Mouse (Mus musculus): Measurements from ENCODE around the gene Rbp1. TPM values are rescaled to one million over a fixed set of nuclear protein-coding genes. Genes with fewer than 3 reads are reported as not detected.

The Rbp1 gene
- polyA plus RNA-seq, 1 experiment from 2014 or later = 11.3 TPM

DNA sequence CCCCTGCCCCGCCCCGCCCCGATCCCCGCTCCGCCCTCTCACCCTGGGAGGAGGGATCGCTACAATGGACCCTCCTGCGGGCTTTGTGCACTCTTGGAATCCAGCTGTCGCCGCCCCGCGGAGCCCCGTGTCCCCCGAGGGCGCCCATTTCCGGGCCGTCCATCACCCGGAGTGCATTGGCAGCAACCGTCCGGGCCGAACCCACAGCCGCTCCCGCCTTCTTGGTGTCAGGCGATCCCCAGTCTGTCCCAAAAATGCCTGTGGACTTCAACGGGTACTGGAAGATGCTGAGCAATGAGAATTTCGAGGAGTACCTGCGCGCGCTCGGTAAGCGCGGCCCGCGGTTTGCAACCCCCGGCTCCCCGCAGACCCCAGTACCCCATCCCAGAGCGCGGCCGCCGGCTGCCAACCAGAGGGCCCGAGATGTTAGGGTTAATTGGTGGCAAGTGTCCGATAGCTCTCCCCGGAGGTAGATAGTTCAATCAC is 2.0 kb downstream of the Rbp1 start:
- peak; percentile 6 for DNase-seq (ENCODE audit: low spot score)

DNA sequence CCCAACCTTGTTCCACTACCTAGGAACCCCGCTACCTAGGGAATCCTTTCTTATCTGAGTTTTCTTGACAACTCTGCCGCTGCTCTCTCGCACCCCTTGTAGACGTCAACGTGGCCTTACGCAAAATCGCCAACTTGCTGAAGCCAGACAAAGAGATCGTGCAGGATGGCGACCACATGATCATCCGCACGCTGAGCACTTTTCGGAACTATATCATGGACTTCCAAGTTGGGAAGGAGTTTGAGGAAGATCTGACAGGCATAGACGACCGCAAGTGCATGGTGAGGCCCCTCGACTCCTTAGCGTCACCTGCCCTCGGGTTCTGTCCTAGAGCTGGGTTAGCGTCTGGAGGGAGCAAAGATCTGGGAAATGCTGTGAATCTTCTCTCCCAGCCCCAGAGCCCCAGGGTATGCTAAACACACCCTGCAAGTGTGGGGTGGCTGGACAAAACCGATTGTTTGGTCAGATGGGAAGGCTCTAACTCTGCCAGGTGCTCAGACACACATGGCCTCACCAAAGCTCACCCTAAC is 2.7 kb downstream of the Rbp1 start:
- no peak for DNase-seq (ENCODE audit: low spot score)

DNA sequence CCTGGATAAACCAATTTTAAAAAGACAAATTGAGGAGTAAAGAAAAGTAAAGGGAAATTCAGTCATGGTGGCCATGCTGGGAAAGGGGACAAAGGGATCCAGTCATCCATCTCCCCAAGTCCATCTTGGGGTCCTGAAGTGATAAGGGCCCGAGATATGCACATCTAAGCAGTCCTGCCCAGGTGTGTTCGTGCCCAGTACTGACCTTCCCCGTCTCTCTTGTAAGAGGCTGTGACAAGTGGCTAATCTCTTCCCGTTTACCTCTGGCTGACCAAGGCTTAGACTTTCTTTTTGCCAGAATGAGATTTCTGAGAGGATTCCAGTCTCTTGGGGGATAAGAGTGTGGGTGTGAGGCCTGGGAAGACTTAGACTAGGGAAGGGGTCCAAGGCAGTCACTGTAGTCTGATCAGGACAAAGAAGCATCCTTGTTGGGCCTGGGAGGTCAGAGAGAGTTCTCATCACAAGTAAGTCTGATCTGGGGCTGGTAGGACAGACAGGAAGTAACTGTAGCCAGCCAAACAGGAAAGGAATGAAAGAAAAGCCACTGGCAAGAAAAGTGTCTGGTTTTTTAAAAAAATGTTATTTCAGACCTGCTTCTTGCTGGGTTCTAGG is 5.3 kb downstream of the Rbp1 start:
- no peak for DNase-seq (ENCODE audit: low spot score)

DNA sequence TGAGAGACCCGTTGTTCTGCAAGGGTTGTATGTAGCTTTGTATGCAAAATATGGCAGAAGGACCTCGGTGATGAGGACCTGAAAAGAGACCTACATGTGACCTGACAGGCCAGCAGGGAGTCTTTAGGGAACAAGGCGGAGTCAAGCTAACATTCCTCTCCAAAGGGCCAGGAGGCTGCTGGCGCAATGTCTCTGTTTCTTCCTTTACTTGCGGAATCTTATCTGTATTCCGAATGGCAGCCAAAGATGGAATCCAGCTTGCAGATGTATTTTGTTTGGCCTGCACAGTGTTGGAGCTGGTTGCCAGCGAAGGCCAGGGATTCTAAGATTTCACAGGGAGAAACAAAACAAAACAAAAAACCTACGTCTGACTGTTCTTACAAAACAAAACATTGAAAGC is 6.0 kb downstream of the Rbp1 start:
- DNase-seq (ENCODE audit: low spot score) = no peak

DNA sequence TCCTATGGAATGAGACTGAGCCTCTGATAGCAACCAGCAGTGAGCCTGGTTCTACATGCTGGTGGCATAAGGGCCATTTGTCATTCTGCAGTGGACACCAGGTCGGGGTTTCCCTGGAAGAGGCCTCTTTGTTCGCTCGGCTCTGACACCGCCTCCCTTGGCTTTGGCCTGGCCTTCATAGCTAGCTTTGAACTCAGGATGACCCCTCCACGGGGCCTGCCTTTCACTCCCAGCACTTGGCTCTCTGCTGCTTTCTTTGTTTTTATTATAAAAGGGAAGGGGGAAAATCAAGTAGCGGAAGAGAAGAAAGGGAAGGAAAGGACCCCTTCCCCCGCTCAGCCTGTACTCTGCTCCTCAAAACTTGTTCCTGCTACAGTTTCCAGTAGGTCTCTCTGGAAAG is 7.0 kb downstream of the Rbp1 start:
- no peak for DNase-seq (ENCODE audit: low spot score)

DNA sequence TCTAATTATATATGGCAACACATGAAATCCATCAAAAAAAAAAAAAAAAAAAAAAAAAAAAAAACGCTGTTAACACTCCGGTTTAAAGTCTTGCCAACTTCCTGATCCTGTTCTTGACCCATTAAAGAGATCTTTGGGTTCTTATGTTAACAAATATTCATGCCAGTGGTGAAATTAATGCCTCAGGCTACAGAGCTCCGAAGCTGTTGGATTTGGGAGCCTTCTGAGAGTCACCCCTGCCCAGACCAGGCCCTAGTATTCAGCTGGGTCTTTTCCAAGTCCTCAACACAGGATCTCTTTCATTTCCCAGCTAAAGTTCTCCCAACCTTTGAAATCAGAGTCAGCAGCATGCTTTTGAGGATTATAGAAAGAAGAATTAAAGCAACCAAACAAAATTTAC is 7.8 kb downstream of the Rbp1 start:
- DNase-seq (ENCODE audit: low spot score) = no peak

DNA sequence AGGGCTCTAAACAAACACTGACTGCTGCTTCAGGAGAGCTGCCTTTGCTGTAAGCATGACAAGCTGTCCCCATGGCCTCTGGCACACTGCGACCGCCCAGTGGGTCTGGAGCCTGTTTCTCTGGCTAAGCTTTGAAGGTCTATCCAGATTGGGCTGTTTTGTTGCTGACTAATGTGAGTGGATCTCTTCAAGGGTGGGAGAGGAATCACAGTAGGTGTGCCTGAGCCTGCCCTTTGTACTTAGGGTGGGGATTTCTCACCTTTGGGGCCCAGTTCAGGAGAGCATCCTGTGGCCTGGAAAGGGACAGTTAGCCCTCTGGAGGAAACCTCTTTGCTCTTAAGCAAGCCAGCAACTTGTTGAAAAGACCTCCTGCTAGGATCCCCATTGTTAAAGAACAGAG is 10.3 kb downstream of the Rbp1 start:
- DNase-seq (ENCODE audit: low spot score) = no peak

DNA sequence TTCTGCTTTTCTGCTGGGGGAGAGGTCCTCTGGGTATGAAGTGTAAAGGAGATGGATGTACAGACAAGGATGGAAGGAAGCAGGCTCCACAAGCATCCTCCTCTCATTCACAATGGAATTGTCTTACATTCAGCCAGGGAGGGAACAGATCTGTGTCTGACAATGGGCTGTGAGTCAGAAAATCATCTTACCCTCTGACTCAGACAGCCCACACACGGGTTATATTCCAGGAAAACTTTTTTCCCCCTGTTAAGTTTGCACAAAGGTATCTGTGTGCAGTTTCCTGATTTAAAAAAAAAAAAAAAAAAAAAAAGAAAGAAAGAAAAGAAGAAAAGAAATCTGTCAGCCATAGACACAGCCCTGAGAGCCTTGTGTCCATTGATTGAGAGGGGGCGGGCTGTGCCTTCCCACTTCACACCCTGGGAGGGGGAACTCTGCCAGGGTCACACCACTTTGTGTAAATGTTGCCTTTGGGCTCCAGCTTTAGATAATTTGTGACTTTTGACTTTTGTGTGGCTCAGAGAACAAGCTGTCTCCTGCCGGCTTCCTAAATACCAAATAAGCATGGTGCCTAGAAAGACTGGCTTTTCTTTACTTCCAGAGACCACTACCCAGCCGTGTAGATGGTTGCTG is 11.3 kb downstream of the Rbp1 start:
- no peak for DNase-seq (ENCODE audit: low spot score)

DNA sequence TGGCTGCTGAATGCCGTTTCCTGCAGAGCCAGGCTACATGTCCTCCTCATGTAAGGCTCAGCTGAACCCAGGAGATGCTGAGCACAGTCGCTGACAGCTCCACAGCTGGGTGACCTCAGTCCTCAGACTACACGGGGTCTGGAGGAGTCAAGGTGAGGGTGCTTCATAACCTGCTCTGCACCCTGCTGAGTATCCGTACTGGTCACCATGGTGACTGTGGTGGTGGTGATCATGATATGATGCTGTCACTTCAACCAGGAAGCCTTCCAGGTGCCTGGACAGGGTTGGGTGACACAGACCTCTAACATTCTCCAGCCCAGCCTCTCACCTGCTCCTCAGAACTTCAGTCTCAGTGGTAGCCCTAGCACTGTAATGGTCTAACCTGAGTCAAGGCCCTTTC is 15.1 kb downstream of the Rbp1 start:
- no peak for DNase-seq (ENCODE audit: low spot score)

DNA sequence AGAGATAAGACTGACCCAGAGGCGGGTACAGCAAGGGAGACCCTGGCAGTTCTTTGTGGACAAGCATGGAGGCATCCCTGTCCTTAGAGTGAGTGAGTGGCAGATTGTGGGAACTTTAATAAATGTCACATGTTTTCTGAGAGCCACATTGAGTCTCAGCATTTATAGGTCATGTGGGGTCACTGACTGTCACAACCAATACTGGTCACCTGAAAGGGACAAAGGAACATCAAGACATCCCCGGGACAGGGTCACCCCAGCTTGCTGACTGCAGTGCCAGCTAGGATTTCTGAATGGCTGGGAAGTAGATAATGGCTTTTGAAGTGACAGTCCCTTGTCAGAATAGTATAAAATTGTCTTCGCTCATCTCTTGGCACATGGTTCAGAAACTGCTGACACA is 16.3 kb downstream of the Rbp1 start:
- DNase-seq (ENCODE audit: low spot score) = no peak

DNA sequence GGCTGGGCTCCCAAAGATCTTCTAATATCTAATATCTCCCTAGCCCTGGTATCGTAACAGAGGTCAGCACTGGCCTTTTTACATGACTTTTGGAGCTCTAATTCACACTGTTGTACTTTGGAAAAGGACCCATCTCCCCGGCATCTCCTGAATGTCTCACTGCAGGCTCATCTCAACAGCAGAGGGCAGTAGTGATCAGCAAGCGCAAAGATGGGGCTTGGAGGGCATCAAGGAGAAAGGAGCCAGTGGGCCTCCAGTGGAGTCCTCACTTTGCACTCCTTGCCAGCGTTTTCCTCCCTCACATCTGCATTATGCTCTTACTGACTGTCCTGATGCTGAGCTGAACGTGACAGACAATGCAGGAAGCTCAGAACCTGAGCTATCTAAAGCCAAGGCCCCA is 19.9 kb downstream of the Rbp1 start:
- no peak for DNase-seq (ENCODE audit: low spot score)

DNA sequence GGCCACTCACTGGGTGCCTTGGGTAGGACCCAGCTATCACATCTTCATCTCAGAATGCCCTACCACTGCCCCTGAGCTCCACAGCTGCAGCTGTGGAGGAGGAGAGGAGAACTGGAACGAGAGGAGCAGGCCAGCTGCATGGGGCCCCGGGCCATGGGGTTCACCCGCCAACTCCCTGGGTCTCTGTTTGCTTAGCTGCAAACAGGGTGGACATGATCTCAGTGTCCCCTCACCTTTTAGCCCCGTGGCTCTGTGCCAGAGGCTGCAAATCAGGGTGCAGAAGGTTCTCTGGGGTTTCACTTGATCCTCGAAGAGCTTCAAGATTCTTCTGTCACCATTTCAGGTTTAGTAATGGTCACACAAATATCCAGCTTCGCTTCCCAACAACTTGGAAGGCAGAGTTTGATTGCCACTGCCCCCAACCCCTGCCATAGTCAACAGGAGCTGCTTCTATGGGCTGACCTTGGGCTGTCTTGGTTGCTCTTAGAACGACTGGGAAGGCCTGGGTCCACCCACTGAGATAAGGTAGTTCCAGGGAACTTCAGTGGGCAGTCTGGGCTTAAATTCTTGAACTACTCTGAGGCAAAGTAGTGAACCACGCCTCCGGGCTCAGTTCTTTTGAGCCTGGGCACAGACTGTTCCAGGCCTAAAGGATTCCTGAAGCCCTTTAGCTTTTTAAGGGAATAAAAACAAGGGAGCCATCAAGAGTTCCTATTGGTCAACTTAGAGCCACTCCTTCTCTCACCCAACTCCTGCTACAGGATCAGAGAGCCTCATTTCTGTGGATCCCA is 22.8 kb downstream of the Rbp1 start:
- no peak for DNase-seq (ENCODE audit: low spot score)

DNA sequence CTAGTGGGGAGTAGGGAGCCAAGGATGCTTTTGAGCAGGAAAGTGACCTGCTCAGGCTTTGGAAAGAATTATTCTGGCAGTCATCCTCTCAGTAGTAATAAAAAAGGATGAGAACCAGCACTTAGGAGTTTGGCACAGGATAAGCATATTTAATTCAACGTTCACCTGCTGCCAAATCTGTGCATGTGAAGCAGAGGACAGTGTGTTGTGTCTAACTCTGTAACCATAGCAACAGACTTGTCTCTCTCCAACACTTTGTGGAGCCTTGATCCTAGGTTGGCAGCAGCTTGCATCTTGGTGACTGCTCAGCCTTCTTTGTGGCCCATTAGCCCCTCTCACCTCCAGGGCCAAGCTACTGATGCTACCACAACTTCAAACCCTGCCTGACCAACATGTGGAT is 28.2 kb downstream of the Rbp1 start:
- no peak for DNase-seq (ENCODE audit: low spot score)

DNA sequence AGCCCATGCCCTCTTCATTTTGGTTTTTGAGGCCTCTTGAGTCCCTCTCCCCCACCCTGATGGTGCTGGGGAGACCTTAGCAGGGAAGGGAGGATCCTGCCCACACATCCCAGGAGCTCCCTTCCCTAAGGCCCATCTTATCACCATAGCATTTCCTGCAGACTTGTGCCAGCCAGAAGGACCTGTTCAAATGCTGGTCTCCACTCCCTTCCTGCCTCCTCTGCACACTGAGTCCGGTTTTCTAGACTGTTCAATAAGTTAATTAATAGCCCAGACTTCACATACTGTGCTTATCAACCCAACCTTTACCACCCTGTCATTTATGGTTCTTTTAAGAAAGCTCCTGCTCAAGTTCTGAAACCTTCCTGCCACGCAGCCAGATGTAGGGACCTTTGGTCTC is 43.9 kb downstream of the Rbp1 start:
- DNase-seq (ENCODE audit: low spot score) = no peak

DNA sequence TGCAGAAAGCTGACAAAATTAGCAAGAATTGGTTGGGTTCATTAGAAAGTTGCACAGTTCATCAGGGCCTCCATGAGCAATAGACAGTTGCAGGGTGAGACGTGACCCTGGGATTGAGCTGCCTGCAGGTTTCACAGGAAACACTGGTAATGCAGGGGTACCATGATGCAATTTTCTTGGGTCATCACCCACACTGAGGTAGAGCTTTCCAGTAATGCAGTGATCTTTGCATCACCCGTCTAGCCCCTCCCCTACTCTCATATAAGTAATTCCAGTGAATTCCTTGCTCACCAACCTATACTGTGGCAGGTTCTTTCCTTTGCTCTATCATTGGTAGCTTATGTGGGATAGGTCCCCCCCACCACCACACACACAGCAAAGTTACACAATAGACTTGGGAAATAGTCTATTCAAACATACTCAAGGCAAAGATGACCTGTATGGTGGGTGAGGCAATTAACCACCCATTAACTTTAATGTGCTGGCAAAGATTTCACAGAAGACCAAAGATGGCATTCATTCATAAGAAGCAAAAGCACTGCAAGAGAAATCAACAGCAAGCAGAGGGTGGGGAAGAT is 57.5 kb downstream of the Rbp1 start:
- no peak for DNase-seq (ENCODE audit: low spot score)

DNA sequence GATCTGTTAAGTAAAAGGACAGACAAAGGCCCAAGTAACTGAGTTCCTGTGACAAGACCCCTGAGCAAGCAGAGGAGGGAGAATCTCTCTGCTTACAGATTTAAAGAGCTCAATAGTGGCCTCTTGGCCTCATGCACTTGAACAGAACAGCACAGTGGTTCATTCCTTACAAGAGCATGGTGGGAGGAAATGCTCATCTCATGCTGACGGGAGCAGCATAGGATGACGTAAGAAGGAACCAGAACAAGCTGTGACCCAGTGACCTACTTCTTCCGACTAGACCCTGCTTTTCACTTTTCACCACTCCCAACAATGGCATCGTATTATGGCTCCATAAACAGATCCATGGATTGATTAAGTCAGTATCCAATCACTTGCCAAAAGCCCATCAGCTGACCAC is 59.5 kb downstream of the Rbp1 start:
- DNase-seq (ENCODE audit: low spot score) = no peak

DNA sequence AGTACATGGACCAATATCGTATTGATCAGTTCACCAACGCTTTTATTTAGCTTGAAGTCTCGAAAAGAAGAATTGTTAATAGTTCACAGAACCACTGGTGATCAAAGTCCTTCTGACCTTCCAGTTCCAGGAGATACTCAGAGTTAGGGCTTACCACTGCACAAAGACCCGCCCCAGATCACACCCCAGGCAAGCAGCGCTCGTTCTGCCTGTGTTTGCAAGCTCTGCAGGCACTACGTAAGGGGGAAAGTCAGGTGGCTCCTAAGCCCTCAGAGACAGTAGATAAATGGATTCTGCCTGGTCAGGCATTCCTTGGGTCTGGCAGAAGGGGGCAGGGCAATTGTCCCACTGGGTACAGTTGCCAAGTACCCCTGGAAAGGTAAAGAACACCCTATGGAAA is 62.3 kb downstream of the Rbp1 start:
- DNase-seq (ENCODE audit: low spot score) = no peak

DNA sequence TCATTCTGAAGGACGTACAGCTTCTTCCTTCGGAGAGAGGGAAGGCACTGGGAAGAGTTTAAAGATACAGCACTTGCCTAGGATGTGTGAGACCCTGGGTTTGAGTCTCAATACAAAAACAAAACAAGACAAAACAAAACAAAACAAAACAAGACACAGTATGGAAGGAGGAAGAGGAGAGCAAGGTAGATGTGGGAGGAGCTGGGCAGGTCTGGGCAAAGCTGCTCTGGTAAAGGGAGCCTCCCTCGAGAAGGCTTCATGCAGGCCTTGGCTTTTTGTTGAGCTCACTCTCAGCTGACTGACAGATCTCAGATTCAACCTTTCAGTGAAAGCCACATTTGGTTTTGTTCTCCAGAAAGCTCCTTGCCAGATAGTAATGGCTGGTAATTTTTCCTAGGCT is 63.1 kb downstream of the Rbp1 start, which contains the start of gene Rbp2:
Gene Rbp2 (plus strand): TSS at position 301 of the 400 bp plus-strand sequence.
- no peak for DNase-seq (ENCODE audit: low spot score)

DNA sequence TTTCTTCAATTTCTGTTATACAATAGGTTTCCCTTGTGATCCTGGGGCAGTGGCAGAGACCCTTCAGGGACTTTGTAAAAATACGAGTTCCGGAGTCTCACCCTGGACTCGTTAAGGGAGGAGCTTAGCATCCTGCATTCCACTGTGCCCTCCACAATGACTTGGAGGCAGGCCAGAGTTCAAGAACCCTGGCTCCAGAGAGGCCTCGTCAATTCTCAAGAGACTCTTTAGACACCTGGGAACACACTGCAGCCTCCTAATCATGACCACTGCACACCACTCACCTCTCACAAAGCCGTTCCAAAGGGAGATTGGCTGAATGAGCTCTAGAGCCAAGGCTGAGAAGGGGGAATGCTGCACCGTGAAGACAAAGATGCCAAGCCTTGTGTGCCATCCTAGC is 64.5 kb downstream of the Rbp1 start:
- DNase-seq (ENCODE audit: low spot score) = no peak

DNA sequence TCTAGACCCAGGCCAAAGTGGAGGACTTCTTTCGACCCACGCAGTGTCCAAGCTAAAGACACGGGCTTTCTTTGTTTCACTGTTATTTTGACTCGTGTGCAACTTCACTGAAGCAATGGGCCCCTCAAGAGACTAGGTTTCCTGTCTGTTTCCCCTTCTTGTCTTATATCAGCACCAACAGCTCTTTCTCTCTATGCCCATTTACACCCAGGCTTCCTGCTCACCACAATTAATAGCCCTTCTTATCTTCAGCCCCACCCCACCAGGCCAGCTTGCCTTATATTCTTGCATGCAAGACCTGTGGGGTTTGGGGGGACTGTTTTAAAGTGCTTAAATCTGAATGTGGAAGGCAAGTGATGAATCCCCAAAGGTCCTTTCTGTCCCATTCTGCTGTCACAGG is 66.8 kb downstream of the Rbp1 start:
- DNase-seq (ENCODE audit: low spot score) = no peak

DNA sequence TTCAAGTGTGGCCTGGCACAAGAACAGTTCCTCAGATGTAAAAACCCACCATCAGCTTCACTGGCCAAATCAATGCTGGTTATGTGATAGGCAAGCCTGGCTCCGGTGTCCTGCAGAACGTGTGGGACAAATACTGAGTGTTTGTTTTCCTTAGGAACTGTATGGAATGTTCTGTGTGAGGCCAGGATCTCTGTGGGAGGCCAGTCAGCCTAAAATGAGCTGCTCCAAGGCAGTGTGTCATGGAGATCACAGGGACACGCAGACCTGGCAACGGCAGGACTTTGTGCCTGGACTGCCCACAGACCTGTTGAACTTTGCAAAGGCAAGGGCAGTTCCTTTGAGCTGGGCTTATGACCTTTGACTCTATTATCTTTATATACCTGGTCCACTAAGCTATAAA is 67.4 kb downstream of the Rbp1 start:
- no peak for DNase-seq (ENCODE audit: low spot score)

DNA sequence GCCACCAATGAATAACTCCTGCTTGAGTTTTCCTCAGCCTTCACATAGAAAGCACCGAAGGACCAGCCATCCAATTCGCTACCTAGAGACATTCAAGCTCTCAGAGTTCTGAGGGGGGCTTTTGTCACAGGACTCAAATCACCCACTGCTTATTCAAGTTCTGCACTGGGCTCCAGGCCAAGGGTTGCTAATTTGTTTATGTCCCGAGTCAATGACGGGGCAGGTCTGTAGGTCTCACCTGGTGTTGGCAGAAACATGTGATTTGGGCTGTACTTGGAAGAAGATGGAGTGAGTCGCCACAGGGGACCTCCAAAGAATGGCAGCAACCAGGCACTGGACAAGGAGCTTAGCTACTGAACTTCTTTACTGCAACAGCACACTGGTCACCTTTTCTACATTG is 68.3 kb downstream of the Rbp1 start:
- DNase-seq (ENCODE audit: low spot score) = no peak
